Mouse (Mus musculus) heart, postnatal 14 days (tissue): ENCODE measurements around the gene Gm21943. TPM values are rescaled to one million over a fixed set of nuclear protein-coding genes. Genes with fewer than 3 reads are reported as not detected.
"Not testable (repeated sequence)": the region's sequence is repeated elsewhere in the genome, so short reads cannot be mapped to it uniquely, and the experiment has no call there.

Experiments used
- DNase-seq, 2 experiments: peaks; one replicate each; pipeline ENCODE4 v3.0.0; 2021 to 2022
- intact Hi-C: fragments of 180-260 bp; cut with DNase I; formaldehyde crosslinking; loops from one replicate; pipeline ENCODE4 v1.15.1; 2025
- long read RNA-seq, 2 experiments: library from polyadenylated mRNA; stranded (forward); transcript quantifications; one replicate each; pipeline ENCODE4 v2.0.0; 2021
- total RNA-seq, 2 experiments: library from RNA; stranded (reverse); gene quantifications; 2 replicates each; pipeline ENCODE4 v1.2.3; 2021

The Gm21943 gene
- not detected for total RNA-seq
- long read RNA-seq, experiment 1, result 0 reads
- long read RNA-seq, experiment 2, result 0 reads

DNA sequence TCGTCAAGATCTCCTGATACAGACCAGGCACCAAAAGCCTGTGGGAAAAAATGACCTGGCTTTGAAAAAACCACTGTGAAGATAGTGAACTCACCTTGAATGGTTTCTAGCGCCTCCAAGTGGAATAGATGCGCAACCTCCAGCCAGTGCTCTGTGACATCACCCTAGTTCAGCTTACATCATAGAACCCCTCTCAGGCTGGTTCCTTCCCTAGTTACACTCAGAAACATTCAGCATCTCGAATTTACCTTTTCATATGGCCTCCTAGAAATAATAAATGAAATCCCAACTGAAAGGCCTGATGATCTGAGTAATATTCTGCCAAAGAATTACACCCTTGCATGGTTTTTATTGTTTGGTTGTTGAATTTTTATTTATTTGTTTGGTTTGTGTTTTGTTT lies at the start of gene Gm21943:
TSS of gene Gm21943 (minus strand) at position 101 of the 400 bp plus-strand sequence.
- DNase-seq, intact Hi-C loops: not testable (repeated sequence)

Other genes with a start within 250 kb of the Gm21943 start
- not detected for gene Gm28961, start 172.0 kb upstream of the Gm21943 start, total RNA-seq